Mouse (Mus musculus): Measurements from ENCODE around the gene Tet3.

GRCm38 (mm10) chr6:83317108-83317741 is 141.7 kb downstream of the Tet3 start:
- peak; percentile 88 for TF ChIP-seq CTCF (IDR thresholded peaks at IDR 0.05; ENCODE audit: low read depth)
- TF ChIP-seq EP300 (IDR thresholded peaks at IDR 0.05; ENCODE audit: low read depth) = no peak

All from liver, postnatal 0 days (tissue).